Mouse (Mus musculus) neural tube, embryonic 11.5 days (tissue): ENCODE data around the gene Tbc1d2b. TPM values are rescaled to one million over a fixed set of nuclear protein-coding genes. Genes with fewer than 3 reads are reported as not detected.

ENCODE experiments used
- ATAC-seq: fragments of 200-750 bp; cut with Nextera tagmentation; 2 replicates; pipeline ENCODE4 v1.8.0; 2017; ENCODE audit warnings: moderate number of reproducible peaks, mild to moderate bottlenecking, moderate TSS enrichment, moderate library complexity; ENCODE audit not compliant: insufficient read depth, low FRiP score, low TSS enrichment
- DNase-seq: peaks from one replicate; pipeline ENCODE4 v3.0.0-alpha.2; 2015; ENCODE audit warnings: low spot score
- H3K27ac ChIP-seq: fragments of 300-500 bp; sonication (generic); 2 replicates; pipeline ENCODE4 v1.5.1; 2014; ENCODE audit warnings: low read depth, mild to moderate bottlenecking, low read length
- H3K27me3 ChIP-seq: fragments of 300-500 bp; sonication (generic); 2 replicates; pipeline ENCODE4 v1.6.1; 2014; ENCODE audit warnings: mild to moderate bottlenecking, low read length, mixed read lengths; ENCODE audit not compliant: control insufficient read depth, insufficient read depth
- H3K36me3 ChIP-seq: fragments of 300-500 bp; sonication (generic); 2 replicates; pipeline ENCODE4 v1.6.1; 2014; ENCODE audit warnings: mild to moderate bottlenecking, low read length, moderate library complexity, mixed read lengths; ENCODE audit not compliant: control insufficient read depth, insufficient read depth
- H3K4me1 ChIP-seq: fragments of 300-500 bp; sonication (generic); 2 replicates; pipeline ENCODE4 v1.6.1; 2014; ENCODE audit warnings: low read length, mixed read lengths; ENCODE audit not compliant: control insufficient read depth, insufficient read depth
- H3K4me2 ChIP-seq: fragments of 300-500 bp; sonication (generic); 2 replicates; pipeline ENCODE4 v1.6.1; 2014; ENCODE audit warnings: low read depth, mild to moderate bottlenecking, moderate library complexity
- H3K4me3 ChIP-seq: fragments of 300-500 bp; sonication (generic); 2 replicates; pipeline ENCODE4 v1.5.1; 2014; ENCODE audit warnings: low read depth, low read length
- H3K9ac ChIP-seq: fragments of 300-500 bp; sonication (generic); 2 replicates; pipeline ENCODE4 v1.6.1; 2014; ENCODE audit warnings: mild to moderate bottlenecking, low read length
- H3K9me3 ChIP-seq: fragments of 300-500 bp; sonication (generic); 2 replicates; pipeline ENCODE4 v1.6.1; 2016; ENCODE audit warnings: low read length; ENCODE audit not compliant: control insufficient read depth
- whole genome bisulfite sequencing: fragments of 180-500 bp; shearing (Covaris S2); extraction: QIAGEN DNeasy Blood & Tissue Kit; methylation state at CpG from one replicate; pipeline ENCODE4 v1.1.7; 2014; 5-methylcytosine and 5-hydroxymethylcytosine counted together
- polyA plus RNA-seq: library from polyadenylated mRNA; unstranded; fragments of >200 nt; fragmentation: Nextera tagmentation; extraction: Ambion mirVana; gene quantifications from 2 replicates; pipeline ENCODE4 v1.2.1, GENCODE M21; 2014

The Tbc1d2b gene
- polyA plus RNA-seq, 1 experiment from 2014 or later: 11.5 TPM

DNA sequence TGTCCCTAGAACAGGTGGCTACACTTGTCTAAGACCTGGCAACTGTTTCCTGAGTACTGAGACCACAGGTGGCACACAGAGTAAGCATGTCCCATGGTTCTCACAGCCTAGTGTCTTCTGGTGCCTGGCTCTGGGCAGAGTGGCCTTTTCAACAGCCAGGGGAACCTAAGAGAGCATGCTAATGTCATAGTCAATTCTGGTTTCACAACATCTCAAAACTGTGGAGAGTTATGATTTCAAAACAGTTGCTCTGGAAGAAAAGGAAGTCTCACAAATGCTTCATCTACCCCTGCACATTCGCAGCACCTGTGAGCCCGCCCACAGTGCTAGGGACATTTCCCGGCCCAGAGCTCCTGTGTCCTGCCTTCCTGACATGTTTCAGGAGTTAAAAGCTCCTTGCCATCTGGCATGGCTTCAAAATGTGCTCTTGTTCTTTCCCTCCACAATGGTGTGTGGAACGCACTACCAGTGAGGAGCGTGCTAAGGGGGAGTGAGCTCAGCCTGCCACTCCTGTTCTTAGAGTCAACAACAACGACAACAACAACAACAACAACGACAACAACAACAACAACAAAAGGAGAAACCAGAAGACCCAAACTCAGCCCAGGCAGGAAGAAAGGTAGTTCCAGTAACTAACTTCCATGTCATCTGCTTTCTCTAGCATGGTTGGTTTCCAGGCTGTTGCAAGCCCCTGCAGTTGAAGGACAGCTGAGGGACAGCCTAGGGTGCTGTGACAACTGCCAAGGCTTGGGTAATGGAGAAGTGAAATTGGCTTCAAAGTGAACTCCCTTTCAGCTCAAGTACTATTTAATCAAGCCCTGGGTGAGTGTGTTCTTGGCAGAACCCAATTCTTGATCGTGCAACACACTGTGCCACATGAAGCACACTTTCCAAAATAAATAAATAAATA, 37.6 kb downstream of the Tbc1d2b start:
- no peaks in the 10 kb centered on the region for H3K9me3 ChIP-seq
- 89% methylated on average over 8 of the region's 8 CpGs for WGBS
- H3K27me3 ChIP-seq: no peaks in the 10 kb centered on the region
- no peak overlapping the region for H3K9ac ChIP-seq
- no peak overlapping the region for H3K4me3 ChIP-seq
- no peak overlapping the region for H3K27ac ChIP-seq
- no peaks in the 10 kb centered on the region; the same call in 1 of the 2 replicates for H3K36me3 ChIP-seq
- H3K4me1 ChIP-seq: no peaks in the 10 kb centered on the region
- DNase-seq: no peak
- H3K4me2 ChIP-seq: no peak overlapping the region
- ATAC-seq: no peak

DNA sequence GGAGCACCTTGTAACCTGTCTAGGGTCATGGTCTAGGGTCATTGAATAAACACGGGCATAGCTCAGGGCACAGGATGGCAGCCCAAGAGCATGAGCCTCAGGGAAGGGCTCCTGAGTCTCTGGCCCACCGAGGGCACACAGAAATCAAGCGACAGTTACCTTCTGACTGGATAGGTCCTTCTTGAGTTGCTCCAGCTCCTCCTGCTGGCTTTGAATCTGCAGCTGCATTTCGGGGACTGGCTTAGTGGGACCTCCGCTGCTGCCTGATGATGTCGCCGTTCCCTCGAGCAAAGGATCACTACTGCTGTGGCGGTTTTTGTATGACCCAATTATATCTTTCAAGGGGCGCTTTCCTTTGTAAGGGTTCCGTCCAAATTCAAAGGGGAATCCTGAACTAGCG, 43.4 kb downstream of the Tbc1d2b start:
- WGBS: 77% methylated on average over 12 of the region's 12 CpGs
- Histone ChIP-seq H3K4me1 (no peaks in the 10 kb centered on the region), H3K4me3 (no peak overlapping the region), H3K4me2 (no peak overlapping the region), H3K27me3 (no peaks in the 10 kb centered on the region), H3K36me3 (no peaks in the 10 kb centered on the region), H3K27ac (no peak overlapping the region), H3K9me3 (no peaks in the 10 kb centered on the region), H3K9ac (no peak overlapping the region)
- DNase-seq: no peak
- ATAC-seq: no peak

DNA sequence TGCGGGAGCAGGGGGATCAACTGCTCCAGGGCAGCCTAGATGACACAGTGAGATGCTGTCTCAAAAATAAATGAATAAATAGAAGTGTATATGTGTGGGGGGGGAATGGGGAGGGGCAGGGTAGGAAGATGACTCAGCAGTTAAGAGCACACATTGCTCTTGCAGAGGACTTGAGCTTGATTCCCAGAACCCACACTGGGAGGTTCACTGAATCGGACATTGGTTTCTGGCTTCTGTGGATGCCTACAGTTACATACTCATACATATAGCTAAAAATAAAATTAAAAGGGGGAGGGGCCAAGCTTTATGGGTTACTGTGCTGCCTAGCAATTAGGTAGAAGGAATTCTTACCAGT, 43.9 kb downstream of the Tbc1d2b start:
- no peaks in the 10 kb centered on the region for H3K27me3 ChIP-seq
- no peak for DNase-seq
- no peak overlapping the region for H3K4me2 ChIP-seq
- no peak for ATAC-seq
- WGBS: 90% methylated on average over 2 of the region's 2 CpGs
- H3K36me3 ChIP-seq: no peaks in the 10 kb centered on the region
- no peaks in the 10 kb centered on the region for H3K9me3 ChIP-seq
- H3K4me3 ChIP-seq: no peak overlapping the region
- no peak overlapping the region for H3K27ac ChIP-seq
- no peaks in the 10 kb centered on the region for H3K4me1 ChIP-seq
- H3K9ac ChIP-seq: no peak overlapping the region

GRCm38 (mm10) chr9:90226081-90226741, 44.4 kb downstream of the Tbc1d2b start:
- Histone ChIP-seq H3K27ac (no peak overlapping the region), H3K4me1 (no peaks in the 10 kb centered on the region), H3K27me3 (no peaks in the 10 kb centered on the region), H3K9me3 (no peaks in the 10 kb centered on the region), H3K4me2 (no peak overlapping the region), H3K36me3 (no peaks in the 10 kb centered on the region), H3K9ac (no peak overlapping the region), H3K4me3 (no peak overlapping the region)
- DNase-seq (no peak), ATAC-seq (no peak)
- WGBS: 93% methylated on average over 21 of the region's 21 CpGs

DNA sequence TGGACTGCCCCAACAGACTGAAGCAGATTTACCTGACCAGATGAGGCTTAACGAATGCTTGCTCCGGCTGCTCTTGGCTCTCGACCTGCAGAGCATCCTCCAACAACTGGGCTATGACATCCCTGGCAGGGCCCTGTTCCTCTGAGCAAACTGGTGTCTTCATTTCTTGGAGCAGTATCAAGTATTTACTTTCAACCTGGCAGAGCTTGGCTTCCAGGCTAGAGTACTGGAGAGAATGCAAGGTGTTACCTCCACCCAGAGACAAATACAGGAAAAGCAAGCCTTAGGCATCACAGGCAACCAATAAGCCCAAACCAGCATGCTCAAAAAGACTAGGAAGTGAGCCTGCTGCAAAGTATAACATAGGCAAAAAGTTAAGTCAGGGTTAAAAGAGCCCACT, 48.3 kb downstream of the Tbc1d2b start:
- no peak for ATAC-seq
- H3K4me3 ChIP-seq: no peak overlapping the region
- H3K9ac ChIP-seq: no peak overlapping the region
- 90% methylated on average over 3 of the region's 3 CpGs for WGBS
- no peak for DNase-seq
- no peaks in the 10 kb centered on the region for H3K9me3 ChIP-seq
- H3K36me3 ChIP-seq: peaks cover 2% of the 10 kb centered on the region; the same call in 1 of the 2 replicates
- no peak overlapping the region for H3K4me2 ChIP-seq
- no peaks in the 10 kb centered on the region for H3K27me3 ChIP-seq
- H3K27ac ChIP-seq: no peak overlapping the region
- no peaks in the 10 kb centered on the region for H3K4me1 ChIP-seq

GRCm38 (mm10) chr9:90217501-90217900, 53.1 kb downstream of the Tbc1d2b start:
- no peak for ATAC-seq
- WGBS: 54% methylated on average over 4 of the region's 4 CpGs

GRCm38 (mm10) chr9:90216259-90217001, 54.2 kb downstream of the Tbc1d2b start:
- no peaks in the 10 kb centered on the region for H3K4me1 ChIP-seq
- no peak for DNase-seq
- H3K27ac ChIP-seq: no peak overlapping the region
- peaks cover 2% of the 10 kb centered on the region; the same call in 1 of the 2 replicates for H3K36me3 ChIP-seq
- H3K9me3 ChIP-seq: no peaks in the 10 kb centered on the region
- H3K4me2 ChIP-seq: no peak overlapping the region
- H3K27me3 ChIP-seq: no peaks in the 10 kb centered on the region
- no peak overlapping the region for H3K9ac ChIP-seq
- WGBS: 91% methylated on average over 11 of the region's 11 CpGs
- ATAC-seq: no peak
- H3K4me3 ChIP-seq: no peak overlapping the region

More at GRCm38 (mm10) chr9:90217501-90217900, 53.1 kb downstream of the Tbc1d2b start:
- H3K27ac ChIP-seq: no peak overlapping the region
- no peak for DNase-seq
- peaks cover 2% of the 10 kb centered on the region; the same call in 1 of the 2 replicates for H3K36me3 ChIP-seq
- no peaks in the 10 kb centered on the region for H3K9me3 ChIP-seq
- no peak overlapping the region for H3K4me3 ChIP-seq
- H3K27me3 ChIP-seq: no peaks in the 10 kb centered on the region
- H3K4me1 ChIP-seq: no peaks in the 10 kb centered on the region
- no peak overlapping the region for H3K4me2 ChIP-seq
- H3K9ac ChIP-seq: no peak overlapping the region

DNA sequence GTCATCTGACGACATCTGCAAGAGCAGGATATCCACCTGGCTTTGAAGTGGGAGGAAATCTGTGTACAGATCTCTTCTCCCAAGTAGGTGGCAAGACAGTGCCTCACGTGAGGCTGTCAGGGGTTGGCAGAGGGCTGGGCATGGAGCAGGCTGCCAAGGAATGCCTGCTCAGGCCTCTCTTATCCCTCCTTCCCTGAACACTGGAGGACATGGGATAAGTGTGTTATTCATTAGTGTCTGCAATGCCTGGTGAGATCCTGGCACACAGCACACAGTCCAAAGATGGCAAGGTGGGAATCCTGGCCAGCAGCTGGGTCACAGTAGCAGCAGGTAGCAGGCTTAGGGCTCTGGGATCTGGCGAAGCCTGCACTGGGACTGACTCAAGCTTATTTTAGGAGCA, 57.5 kb downstream of the Tbc1d2b start:
- DNase-seq: no peak
- Histone ChIP-seq H3K4me1 (no peaks in the 10 kb centered on the region), H3K9ac (no peak overlapping the region), H3K4me2 (no peak overlapping the region), H3K27ac (no peak overlapping the region), H3K27me3 (no peaks in the 10 kb centered on the region), H3K36me3 (no peaks in the 10 kb centered on the region), H3K9me3 (no peaks in the 10 kb centered on the region), H3K4me3 (no peak overlapping the region)
- no peak for ATAC-seq
- 89% methylated on average over 3 of the region's 3 CpGs for whole genome bisulfite sequencing
